Mouse (Mus musculus) heart, embryonic 13.5 days (tissue): ENCODE measurements around the gene St3gal4. TPM values are rescaled to one million over a fixed set of nuclear protein-coding genes. Genes with fewer than 3 reads are reported as not detected.
A peak's percentile ranks its signal among the peaks of the same experiment; 100 is the strongest.

Experiments used
- ATAC-seq: fragments of 200-750 bp; cut with Nextera tagmentation; 2 replicates; pipeline ENCODE4 v1.8.0; 2017; ENCODE audit warnings: moderate TSS enrichment; ENCODE audit not compliant: insufficient number of reproducible peaks, low FRiP score, low TSS enrichment; ENCODE audit errors: extremely low read depth
- H3K27ac ChIP-seq: fragments of 300-500 bp; sonication (generic); replicated peaks from 2 replicates; pipeline ENCODE4 v1.5.1; 2015; ENCODE audit warnings: moderate library complexity, mild to moderate bottlenecking, inconsistent platforms
- H3K27me3 ChIP-seq: fragments of 300-500 bp; sonication (generic); replicated peaks from 2 replicates; pipeline ENCODE4 v1.6.1; 2015; ENCODE audit warnings: mild to moderate bottlenecking, inconsistent platforms
- H3K36me3 ChIP-seq: fragments of 300-500 bp; sonication (generic); 2 replicates; pipeline ENCODE4 v1.6.1; 2015; ENCODE audit warnings: mild to moderate bottlenecking, inconsistent platforms
- H3K4me1 ChIP-seq: fragments of 300-500 bp; sonication (generic); 2 replicates; pipeline ENCODE4 v1.6.1; 2015; ENCODE audit warnings: inconsistent platforms
- H3K4me2 ChIP-seq: fragments of 300-500 bp; sonication (generic); 2 replicates; pipeline ENCODE4 v1.6.1; 2015; ENCODE audit warnings: inconsistent platforms, mild to moderate bottlenecking, moderate library complexity
- H3K4me3 ChIP-seq: fragments of 300-500 bp; sonication (generic); 2 replicates; pipeline ENCODE4 v1.5.1; 2015; ENCODE audit warnings: moderate library complexity, mild to moderate bottlenecking, inconsistent platforms
- H3K9ac ChIP-seq: fragments of 300-500 bp; sonication (generic); 2 replicates; pipeline ENCODE4 v1.6.1; 2015; ENCODE audit warnings: inconsistent platforms, mild to moderate bottlenecking, moderate library complexity
- H3K9me3 ChIP-seq: fragments of 300-500 bp; sonication (generic); 2 replicates; pipeline ENCODE4 v1.6.1; 2016; ENCODE audit warnings: inconsistent platforms
- WGBS: fragments of 180-500 bp; shearing (Covaris S2); methylation state at CpG from one replicate; pipeline ENCODE4 v1.1.7; 2015; ENCODE audit warnings: mixed read lengths; 5-methylcytosine and 5-hydroxymethylcytosine counted together
- polyA plus RNA-seq: library from polyadenylated mRNA; unstranded; fragments of >200 nt; fragmentation: Nextera tagmentation; extraction: Ambion mirVana; gene quantifications from 2 replicates; pipeline ENCODE4 v1.2.1, GENCODE M21; 2015

St3gal4 gene
- polyA plus RNA-seq, 1 experiment from 2014 or later = 15.4 TPM

GRCm38 (mm10) chr9:35021744-35022143, 97.3 kb downstream of the St3gal4 start:
- Histone ChIP-seq H3K36me3 (no peaks in the 10 kb centered on the region), H3K4me2 (no peak overlapping the region), H3K27ac (no peak overlapping the region), H3K9ac (no peak overlapping the region), H3K4me1 (peaks cover 37% of the 10 kb centered on the region), H3K27me3 (peaks cover 39% of the 10 kb centered on the region), H3K9me3 (no peaks in the 10 kb centered on the region), H3K4me3 (no peak overlapping the region)
- ATAC-seq = no peak
- WGBS = 88% methylated on average over 1 of the region's 1 CpGs

GRCm38 (mm10) chr9:35020015-35020653, 98.9 kb downstream of the St3gal4 start:
- 51% methylated on average over 11 of the region's 11 CpGs for WGBS
- no peak overlapping the region for H3K27ac ChIP-seq
- H3K4me2 ChIP-seq = no peak overlapping the region
- peaks cover 27% of the 10 kb centered on the region for H3K4me1 ChIP-seq
- H3K36me3 ChIP-seq = no peaks in the 10 kb centered on the region
- H3K4me3 ChIP-seq = no peak overlapping the region
- ATAC-seq = no peak
- peaks cover 38% of the 10 kb centered on the region for H3K27me3 ChIP-seq
- H3K9ac ChIP-seq = no peak overlapping the region
- H3K9me3 ChIP-seq = no peaks in the 10 kb centered on the region

- 11% methylated on average over 3 of the region's 3 CpGs for WGBS
- H3K27me3 ChIP-seq = peaks cover 32% of the 10 kb centered on the region
- ATAC-seq = no peak
- H3K4me3 ChIP-seq = no peak overlapping the region
- H3K27ac ChIP-seq = no peak overlapping the region
- no peaks in the 10 kb centered on the region for H3K36me3 ChIP-seq
- no peak overlapping the region for H3K9ac ChIP-seq
- no peak overlapping the region for H3K4me2 ChIP-seq
- no peaks in the 10 kb centered on the region for H3K9me3 ChIP-seq
- peaks cover 19% of the 10 kb centered on the region for H3K4me1 ChIP-seq
Measured at GRCm38 (mm10) chr9:35019372-35019771, 99.7 kb downstream of the St3gal4 start.

- ATAC-seq = no peak
- Histone ChIP-seq H3K27ac (no peak overlapping the region), H3K27me3 (peaks cover 23% of the 10 kb centered on the region), H3K36me3 (no peaks in the 10 kb centered on the region), H3K4me1 (peaks cover 18% of the 10 kb centered on the region), H3K4me3 (no peak overlapping the region), H3K9ac (peak overlapping the region; percentile 62; the same call in 1 of the 2 replicates), H3K4me2 (peak overlapping the region; percentile 63), H3K9me3 (no peaks in the 10 kb centered on the region)
- 14% methylated on average over 5 of the region's 5 CpGs for WGBS
Measured at GRCm38 (mm10) chr9:35018056-35018455, 101.0 kb downstream of the St3gal4 start.

- ATAC-seq = peak; percentile 40; the same call in 1 of the 2 replicates
- Histone ChIP-seq H3K4me1 (peaks cover 18% of the 10 kb centered on the region), H3K36me3 (no peaks in the 10 kb centered on the region), H3K4me2 (peak overlapping the region; percentile 63), H3K27me3 (peaks cover 23% of the 10 kb centered on the region), H3K9me3 (no peaks in the 10 kb centered on the region), H3K27ac (no peak overlapping the region), H3K4me3 (peak overlapping the region; percentile 27), H3K9ac (peak overlapping the region; percentile 62; the same call in 1 of the 2 replicates)
- 7% methylated on average over 13 of the region's 13 CpGs for WGBS
Measured at GRCm38 (mm10) chr9:35017563-35017962, 101.5 kb downstream of the St3gal4 start.

- Histone ChIP-seq H3K36me3 (no peaks in the 10 kb centered on the region), H3K9ac (no peak overlapping the region), H3K4me3 (no peak overlapping the region), H3K4me1 (peaks cover 18% of the 10 kb centered on the region), H3K27ac (no peak overlapping the region), H3K27me3 (peaks cover 23% of the 10 kb centered on the region), H3K4me2 (no peak overlapping the region), H3K9me3 (no peaks in the 10 kb centered on the region)
- WGBS = 40% methylated on average over 4 of the region's 4 CpGs
- no peak for ATAC-seq
Measured at GRCm38 (mm10) chr9:35016762-35017161, 102.3 kb downstream of the St3gal4 start.

GRCm38 (mm10) chr9:35007697-35008341, 111.2 kb downstream of the St3gal4 start:
- H3K9me3 ChIP-seq = no peaks in the 10 kb centered on the region
- H3K27me3 ChIP-seq = peaks cover 31% of the 10 kb centered on the region
- ATAC-seq = no peak
- H3K9ac ChIP-seq = no peak overlapping the region
- no peaks in the 10 kb centered on the region for H3K36me3 ChIP-seq
- H3K4me2 ChIP-seq = no peak overlapping the region
- H3K4me1 ChIP-seq = peaks cover 6% of the 10 kb centered on the region; the same call in 1 of the 2 replicates
- no peak overlapping the region for H3K27ac ChIP-seq
- H3K4me3 ChIP-seq = no peak overlapping the region
- 71% methylated on average over 14 of the region's 14 CpGs for WGBS

- Histone ChIP-seq H3K27me3 (peaks cover 30% of the 10 kb centered on the region), H3K4me2 (no peak overlapping the region), H3K27ac (no peak overlapping the region), H3K4me3 (no peak overlapping the region), H3K9ac (no peak overlapping the region), H3K36me3 (no peaks in the 10 kb centered on the region), H3K4me1 (peaks cover 2% of the 10 kb centered on the region), H3K9me3 (no peaks in the 10 kb centered on the region)
- ATAC-seq = no peak
- WGBS = 82% methylated on average over 4 of the region's 4 CpGs
Measured at GRCm38 (mm10) chr9:35004113-35004512, 115.0 kb downstream of the St3gal4 start.

GRCm38 (mm10) chr9:34997880-34998865, 120.9 kb downstream of the St3gal4 start:
- ATAC-seq = no peak
- Histone ChIP-seq H3K9ac (no peak overlapping the region), H3K36me3 (no peaks in the 10 kb centered on the region), H3K4me2 (no peak overlapping the region), H3K27ac (peak overlapping the region; percentile 8), H3K27me3 (no peaks in the 10 kb centered on the region), H3K4me3 (no peak overlapping the region), H3K4me1 (peaks cover 43% of the 10 kb centered on the region), H3K9me3 (no peaks in the 10 kb centered on the region)
- 36% methylated on average over 9 of the region's 9 CpGs for WGBS
